Mouse (Mus musculus) midbrain, postnatal 0 days (tissue): ENCODE data around the gene Dpf2. TPM values are rescaled to one million over a fixed set of nuclear protein-coding genes. Genes with fewer than 3 reads are reported as not detected.

ENCODE experiments used
- ATAC-seq: fragments of 200-750 bp; cut with Nextera tagmentation; 2 replicates; pipeline ENCODE4 v1.8.0; 2017; ENCODE audit warnings: moderate number of reproducible peaks, mild to moderate bottlenecking, moderate TSS enrichment, moderate library complexity; ENCODE audit not compliant: low FRiP score
- DNase-seq: peaks from one replicate; pipeline ENCODE4 v3.0.0-alpha.2; 2015; ENCODE audit warnings: low spot score
- H3K27ac ChIP-seq: fragments of 300-500 bp; sonication (generic); 2 replicates; pipeline ENCODE4 v1.5.1; 2014; ENCODE audit warnings: low read depth, mild to moderate bottlenecking, low read length, mixed read lengths
- H3K27me3 ChIP-seq: fragments of 300-500 bp; sonication (generic); 2 replicates; pipeline ENCODE4 v1.6.1; 2014; ENCODE audit warnings: low read length, control low read depth, mixed read lengths; ENCODE audit not compliant: insufficient read depth
- H3K36me3 ChIP-seq: fragments of 300-500 bp; sonication (generic); 2 replicates; pipeline ENCODE4 v1.6.1; 2014; ENCODE audit warnings: low read length, control low read depth, mixed read lengths; ENCODE audit not compliant: insufficient read depth
- H3K4me1 ChIP-seq: fragments of 300-500 bp; sonication (generic); 2 replicates; pipeline ENCODE4 v1.6.1; 2014; ENCODE audit warnings: mild to moderate bottlenecking, control low read depth, antibody characterized with exemption, low read length, mixed read lengths; ENCODE audit not compliant: insufficient read depth
- H3K4me2 ChIP-seq: fragments of 300-500 bp; sonication (generic); 2 replicates; pipeline ENCODE4 v1.6.1; 2014; ENCODE audit warnings: low read depth, mild to moderate bottlenecking, low read length, mixed read lengths; ENCODE audit not compliant: poor library complexity, severe bottlenecking
- H3K4me3 ChIP-seq: fragments of 300-500 bp; sonication (generic); 2 replicates; pipeline ENCODE4 v1.5.1; 2014; ENCODE audit warnings: low read depth, mild to moderate bottlenecking, low read length, moderate library complexity
- H3K9ac ChIP-seq: fragments of 300-500 bp; sonication (generic); replicated peaks from 2 replicates; pipeline ENCODE4 v1.6.1; 2014; ENCODE audit warnings: mild to moderate bottlenecking, low read length, moderate library complexity, mixed read lengths; ENCODE audit not compliant: poor library complexity, severe bottlenecking
- H3K9me3 ChIP-seq: fragments of 300-500 bp; sonication (generic); 2 replicates; pipeline ENCODE4 v1.6.1; 2016; ENCODE audit warnings: low read length, control low read depth
- CTCF ChIP-seq: IDR thresholded peaks from 2 replicates; pipeline ENCODE4 v1.5.1; 2016; ENCODE audit warnings: antibody characterized with exemption, mild to moderate bottlenecking
- WGBS: fragments of 180-500 bp; shearing (Covaris S2); extraction: QIAGEN DNeasy Blood & Tissue Kit; methylation state at CpG from one replicate; pipeline ENCODE4 v1.1.7; 2014; 5-methylcytosine and 5-hydroxymethylcytosine counted together
- polyA plus RNA-seq: library from polyadenylated mRNA; unstranded; fragments of >200 nt; fragmentation: Nextera tagmentation; extraction: Ambion mirVana; gene quantifications from 2 replicates; pipeline ENCODE4 v1.2.1, GENCODE M21; 2015
- total RNA-seq: library from RNA; depleted of rRNA; stranded (reverse); fragments of >200 nt; gene quantifications from 2 replicates; pipeline ENCODE4 v1.2.3, GENCODE M21; 2014

Dpf2 gene
- total and polyA plus RNA-seq, 2 experiments from 2014 or later: 61.0 to 84.7 TPM

DNA sequence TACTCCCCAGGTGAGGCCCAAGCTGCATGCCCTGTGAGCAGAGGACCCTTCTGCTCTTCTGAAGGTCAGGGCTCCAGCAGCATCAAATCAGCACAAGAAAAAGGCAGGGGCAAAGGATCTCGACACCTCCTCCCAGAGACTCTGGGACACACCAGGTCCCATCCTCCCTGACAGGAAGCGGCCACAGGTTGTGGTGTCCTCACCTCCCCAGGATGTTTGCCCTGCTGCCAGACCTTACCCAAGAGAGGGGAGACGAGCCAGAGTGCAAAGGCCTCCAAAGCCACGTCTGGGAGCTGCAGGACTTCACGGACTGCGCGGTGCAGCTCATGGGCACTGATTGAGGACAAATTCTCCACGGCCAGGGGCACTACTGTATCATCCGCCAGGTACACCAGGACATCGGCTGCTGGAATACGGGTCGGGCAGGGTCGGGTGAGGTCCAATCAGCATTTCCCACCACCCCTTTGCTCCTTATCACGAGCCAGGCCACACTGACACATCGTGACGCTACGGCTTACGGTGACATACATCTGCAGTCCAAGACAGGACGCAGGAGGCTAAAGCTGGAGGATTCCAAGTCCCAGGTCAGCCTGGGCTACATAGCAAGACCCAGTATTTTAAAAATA lies 39.8 kb downstream of the Dpf2 start:
- H3K9ac ChIP-seq: no peak overlapping the region; the same call in 1 of the 2 replicates
- no peaks in the 10 kb centered on the region for H3K27me3 ChIP-seq
- 94% methylated on average over 19 of the region's 19 CpGs for WGBS
- peaks cover 13% of the 10 kb centered on the region for H3K36me3 ChIP-seq
- ATAC-seq (no peak), DNase-seq (no peak)
- no peak for TF ChIP-seq CTCF
- no peak overlapping the region for H3K4me3 ChIP-seq
- no peak overlapping the region for H3K27ac ChIP-seq
- H3K4me2 ChIP-seq: no peak overlapping the region
- peaks cover 10% of the 10 kb centered on the region for H3K4me1 ChIP-seq
- no peaks in the 10 kb centered on the region for H3K9me3 ChIP-seq

DNA sequence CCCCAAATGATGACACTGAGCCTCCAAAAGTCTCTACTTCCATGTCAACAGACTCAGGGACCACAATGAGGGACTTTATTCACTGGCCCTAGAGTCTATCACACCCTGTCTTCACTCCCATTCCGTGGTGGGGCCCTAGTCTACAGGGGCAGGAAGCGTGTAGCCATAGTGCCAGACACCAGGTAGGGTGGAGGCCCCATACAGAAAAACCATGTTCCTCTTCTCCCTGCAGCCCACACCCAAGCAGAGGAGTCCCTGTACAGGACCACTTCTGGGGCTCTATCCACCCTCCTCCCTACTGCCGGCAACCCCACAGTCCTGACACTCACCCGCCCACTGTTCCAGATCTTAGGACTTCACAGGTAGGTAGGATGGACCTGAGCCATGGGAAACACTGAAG lies 40.3 kb downstream of the Dpf2 start:
- no peak for DNase-seq
- no peak overlapping the region for H3K9ac ChIP-seq
- H3K36me3 ChIP-seq: peaks cover 18% of the 10 kb centered on the region

GRCm38 (mm10) chr19:5871683-5872082 lies 41.1 kb downstream of the Dpf2 start:
- H3K4me2 ChIP-seq: no peak overlapping the region
- 0 out of 2 replicates have a peak overlapping the region, but pooled peaks have one; percentile 12 for H3K27ac ChIP-seq
- H3K4me1 ChIP-seq: peaks cover 8% of the 10 kb centered on the region
- WGBS: 66% methylated on average over 6 of the region's 6 CpGs
- TF ChIP-seq CTCF: no peak
- H3K9me3 ChIP-seq: no peaks in the 10 kb centered on the region
- H3K9ac ChIP-seq: 0 out of 2 replicates have a peak overlapping the region, but pooled peaks have one; percentile 13
- no peaks in the 10 kb centered on the region for H3K27me3 ChIP-seq
- no peak overlapping the region for H3K4me3 ChIP-seq
- no peak for DNase-seq
- no peak for ATAC-seq
- peaks cover 20% of the 10 kb centered on the region for H3K36me3 ChIP-seq

More for the DNA sequence above, 40.3 kb downstream of the Dpf2 start:
- Histone ChIP-seq H3K27me3 (no peaks in the 10 kb centered on the region), H3K27ac (no peak overlapping the region), H3K9me3 (no peaks in the 10 kb centered on the region), H3K4me2 (no peak overlapping the region), H3K4me3 (no peak overlapping the region), H3K4me1 (peaks cover 8% of the 10 kb centered on the region)
- ATAC-seq: no peak
- WGBS: 94% methylated on average over 4 of the region's 4 CpGs
- no peak for TF ChIP-seq CTCF

- 12% methylated on average over 5 of the region's 7 CpGs for WGBS
- H3K9ac ChIP-seq: 0 out of 2 replicates have a peak overlapping the region, but pooled peaks have one; percentile 13
- TF ChIP-seq CTCF: no peak
- H3K9me3 ChIP-seq: no peaks in the 10 kb centered on the region
- DNase-seq (no peak), ATAC-seq (no peak)
- no peaks in the 10 kb centered on the region for H3K27me3 ChIP-seq
- H3K36me3 ChIP-seq: peaks cover 20% of the 10 kb centered on the region
- peaks cover 8% of the 10 kb centered on the region for H3K4me1 ChIP-seq
- H3K4me3 ChIP-seq: no peak overlapping the region
- H3K4me2 ChIP-seq: no peak overlapping the region
- 0 out of 2 replicates have a peak overlapping the region, but pooled peaks have one; percentile 12 for H3K27ac ChIP-seq
Measured at GRCm38 (mm10) chr19:5871273-5871672, 41.5 kb downstream of the Dpf2 start.

DNA sequence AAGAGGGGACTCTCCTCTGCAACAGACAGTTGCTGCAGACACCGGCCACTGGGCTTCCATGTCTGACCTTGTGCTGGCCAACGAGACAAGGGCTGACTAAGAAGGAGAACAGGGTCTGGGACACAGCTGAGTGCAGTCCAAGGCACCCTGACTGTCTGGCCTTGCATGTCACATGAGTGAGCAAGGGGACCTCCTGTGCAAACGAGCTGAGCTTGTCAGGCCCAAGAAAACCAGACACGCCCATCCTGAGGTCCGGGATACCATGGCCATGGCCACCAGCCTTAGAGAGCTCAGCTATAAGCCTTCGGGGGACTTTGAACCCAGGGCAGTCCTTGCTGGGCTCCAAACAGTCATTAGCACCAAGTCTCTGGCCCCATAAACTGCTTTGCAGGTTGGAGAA lies 44.7 kb downstream of the Dpf2 start:
- Histone ChIP-seq H3K9me3 (no peaks in the 10 kb centered on the region), H3K27me3 (no peaks in the 10 kb centered on the region), H3K4me3 (no peak overlapping the region), H3K27ac (no peak overlapping the region), H3K4me2 (no peak overlapping the region), H3K4me1 (no peaks in the 10 kb centered on the region; the same call in 1 of the 2 replicates), H3K36me3 (peaks cover 35% of the 10 kb centered on the region), H3K9ac (no peak overlapping the region)
- no peak for TF ChIP-seq CTCF
- DNase-seq: no peak
- WGBS: 86% methylated on average over 6 of the region's 6 CpGs
- ATAC-seq: no peak

DNA sequence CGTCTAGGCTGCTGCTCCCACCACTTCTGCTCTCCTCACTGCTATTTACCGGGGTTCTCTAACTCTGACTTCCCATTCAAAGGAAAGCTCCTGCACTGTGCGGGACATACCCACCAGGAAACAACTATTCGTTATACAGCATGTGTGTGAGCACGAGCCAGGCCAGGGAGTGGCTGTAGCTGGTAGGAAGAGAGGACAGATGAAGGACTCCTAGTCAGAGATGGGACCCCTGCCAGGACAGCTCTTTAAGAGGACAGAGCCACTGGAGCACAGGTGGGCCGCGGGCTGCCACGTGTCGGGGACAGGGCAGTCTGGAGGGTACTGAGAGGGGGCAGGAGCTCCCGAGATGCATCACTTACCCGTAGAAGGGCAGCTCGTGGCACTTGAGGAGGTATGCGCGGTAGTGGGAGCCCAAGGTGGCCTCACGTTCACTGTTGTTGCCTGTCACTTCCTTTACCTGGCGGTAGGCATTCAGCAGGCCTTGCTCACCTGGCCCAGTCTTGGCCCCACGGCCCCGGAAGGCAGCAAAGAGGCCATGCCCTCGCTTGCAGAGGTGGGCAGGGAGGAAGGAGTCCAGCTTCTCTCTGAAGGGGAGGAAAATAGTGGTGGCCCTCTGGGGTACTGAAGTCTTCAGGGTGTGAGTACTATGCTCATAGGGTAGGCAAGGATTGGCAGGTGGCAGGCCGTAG lies 48.0 kb downstream of the Dpf2 start:
- 96% methylated on average over 20 of the region's 20 CpGs for WGBS
- no peak for ATAC-seq
- Histone ChIP-seq H3K36me3 (peaks cover 44% of the 10 kb centered on the region), H3K27ac (no peak overlapping the region), H3K9ac (no peak overlapping the region), H3K4me3 (no peak overlapping the region), H3K4me1 (no peaks in the 10 kb centered on the region), H3K9me3 (no peaks in the 10 kb centered on the region), H3K4me2 (no peak overlapping the region), H3K27me3 (no peaks in the 10 kb centered on the region)
- no peak for TF ChIP-seq CTCF
- DNase-seq: no peak
